Mouse (Mus musculus) kidney, embryonic 16.5 days (tissue): ENCODE measurements around the gene Mc1r. TPM values are rescaled to one million over a fixed set of nuclear protein-coding genes. Genes with fewer than 3 reads are reported as not detected.
"Not testable (repeated sequence)": the region's sequence is repeated elsewhere in the genome, so short reads cannot be mapped to it uniquely, and the experiment has no call there.

Source experiments
- ATAC-seq: fragments of 200-750 bp; cut with Nextera tagmentation; 2 replicates; pipeline ENCODE4 v1.8.0; 2017; ENCODE audit warnings: moderate TSS enrichment; ENCODE audit not compliant: low FRiP score, low TSS enrichment
- H3K27ac ChIP-seq: fragments of 300-500 bp; sonication (generic); 2 replicates; pipeline ENCODE4 v1.5.1; 2014; ENCODE audit warnings: low read length
- H3K27me3 ChIP-seq: fragments of 300-500 bp; sonication (generic); 2 replicates; pipeline ENCODE4 v1.6.1; 2014; ENCODE audit warnings: low read length, control low read depth, mixed read lengths; ENCODE audit not compliant: insufficient read depth
- H3K36me3 ChIP-seq: fragments of 300-500 bp; sonication (generic); 2 replicates; pipeline ENCODE4 v1.6.1; 2014; ENCODE audit warnings: low read length, control low read depth, mixed read lengths; ENCODE audit not compliant: insufficient read depth
- H3K4me1 ChIP-seq: fragments of 300-500 bp; sonication (generic); 2 replicates; pipeline ENCODE4 v1.6.1; 2014; ENCODE audit warnings: low read length, control low read depth, mixed read lengths; ENCODE audit not compliant: insufficient read depth
- H3K4me2 ChIP-seq: fragments of 300-500 bp; sonication (generic); replicated peaks from 2 replicates; pipeline ENCODE4 v1.6.1; 2014; ENCODE audit warnings: low read depth, low read length
- H3K4me3 ChIP-seq: fragments of 300-500 bp; sonication (generic); 2 replicates; pipeline ENCODE4 v1.5.1; 2014; ENCODE audit warnings: mild to moderate bottlenecking, low read length
- H3K9ac ChIP-seq: fragments of 300-500 bp; sonication (generic); replicated peaks from 2 replicates; pipeline ENCODE4 v1.6.1; 2014; ENCODE audit warnings: low read length
- H3K9me3 ChIP-seq: fragments of 300-500 bp; sonication (generic); 2 replicates; pipeline ENCODE4 v1.6.1; 2016; ENCODE audit warnings: low read length, control low read depth
- WGBS: fragments of 180-500 bp; shearing (Covaris S2); extraction: QIAGEN DNeasy Blood & Tissue Kit; methylation state at CpG from one replicate; pipeline ENCODE4 v1.1.7; 2014; 5-methylcytosine and 5-hydroxymethylcytosine counted together
- polyA plus RNA-seq: library from polyadenylated mRNA; unstranded; fragments of >200 nt; fragmentation: Nextera tagmentation; extraction: Ambion mirVana; gene quantifications from 2 replicates; pipeline ENCODE4 v1.2.1, GENCODE M21; 2015

Gene Mc1r
- polyA plus RNA-seq, 1 experiment from 2014 or later: not detected

- peaks cover 8% of the 10 kb centered on the region; the same call in 1 of the 2 replicates for H3K4me1 ChIP-seq
Measured at GRCm38 (mm10) chr8:123442871-123443575, 36.1 kb downstream of the Mc1r start.

GRCm38 (mm10) chr8:123443576-123443921 is 36.6 kb downstream of the Mc1r start:
- ATAC-seq: peak; percentile 13; the same call in 1 of the 2 replicates
- Histone ChIP-seq H3K9ac (peak overlapping the region; percentile 81), H3K36me3 (no peaks in the 10 kb centered on the region), H3K4me2 (peak overlapping the region; percentile 56), H3K9me3 (no peaks in the 10 kb centered on the region), H3K27ac (no peak overlapping the region; the same call in none of the 2 replicates), H3K27me3 (no peaks in the 10 kb centered on the region), H3K4me3 (peak overlapping the region; percentile 62), H3K4me1 (peaks cover 8% of the 10 kb centered on the region; the same call in 1 of the 2 replicates)
- 34% methylated on average over 4 of the region's 4 CpGs for WGBS

More at GRCm38 (mm10) chr8:123442871-123443575, 36.1 kb downstream of the Mc1r start:
- WGBS: under 1% methylated on average over 41 of the region's 41 CpGs
- Histone ChIP-seq H3K4me2 (peak overlapping the region; percentile 56), H3K9ac (peak overlapping the region; percentile 81), H3K27ac (peak overlapping the region; percentile 63), H3K36me3 (no peaks in the 10 kb centered on the region), H3K27me3 (no peaks in the 10 kb centered on the region), H3K4me3 (peak overlapping the region; percentile 62), H3K9me3 (no peaks in the 10 kb centered on the region)
- ATAC-seq: peak; percentile 95

GRCm38 (mm10) chr8:123444131-123444530 is 37.2 kb downstream of the Mc1r start:
- Histone ChIP-seq H3K27me3 (no peaks in the 10 kb centered on the region), H3K4me2 (peak overlapping the region; percentile 56; the same call in 1 of the 2 replicates), H3K27ac (no peak overlapping the region; the same call in 1 of the 2 replicates), H3K9me3 (no peaks in the 10 kb centered on the region), H3K9ac (peak overlapping the region; percentile 81), H3K4me1 (peaks cover 8% of the 10 kb centered on the region; the same call in 1 of the 2 replicates), H3K4me3 (no peak overlapping the region), H3K36me3 (no peaks in the 10 kb centered on the region)
- ATAC-seq: no peak
- 83% methylated on average over 6 of the region's 6 CpGs for WGBS

GRCm38 (mm10) chr8:123445981-123446380 is 39.1 kb downstream of the Mc1r start:
- Histone ChIP-seq H3K4me1 (peaks cover 8% of the 10 kb centered on the region; the same call in 1 of the 2 replicates), H3K36me3 (no peaks in the 10 kb centered on the region), H3K27ac (no peak overlapping the region), H3K9me3 (no peaks in the 10 kb centered on the region), H3K4me2 (no peak overlapping the region), H3K9ac (no peak overlapping the region), H3K4me3 (no peak overlapping the region), H3K27me3 (no peaks in the 10 kb centered on the region)
- ATAC-seq: no peak
- 85% methylated on average over 10 of the region's 10 CpGs for WGBS

- no peak overlapping the region for H3K27ac ChIP-seq
- 0 out of 2 replicates have a peak, but pooled peaks cover 2% of the 10 kb centered on the region for H3K36me3 ChIP-seq
- WGBS: 91% methylated on average over 6 of the region's 6 CpGs
- peaks cover 8% of the 10 kb centered on the region; the same call in 1 of the 2 replicates for H3K4me1 ChIP-seq
- no peaks in the 10 kb centered on the region for H3K27me3 ChIP-seq
- H3K4me3 ChIP-seq: no peak overlapping the region
- ATAC-seq: no peak
- H3K9me3 ChIP-seq: no peaks in the 10 kb centered on the region
- no peak overlapping the region for H3K9ac ChIP-seq
- H3K4me2 ChIP-seq: no peak overlapping the region
Measured at GRCm38 (mm10) chr8:123446799-123447198, 39.9 kb downstream of the Mc1r start.

GRCm38 (mm10) chr8:123450783-123451182 is 43.9 kb downstream of the Mc1r start:
- Histone ChIP-seq H3K4me2 (no peak overlapping the region), H3K9ac (no peak overlapping the region), H3K9me3 (no peaks in the 10 kb centered on the region), H3K4me1 (no peaks in the 10 kb centered on the region), H3K36me3 (peaks cover 28% of the 10 kb centered on the region), H3K27me3 (no peaks in the 10 kb centered on the region), H3K27ac (no peak overlapping the region), H3K4me3 (no peak overlapping the region)
- WGBS: 91% methylated on average over 5 of the region's 5 CpGs
- ATAC-seq: no peak

GRCm38 (mm10) chr8:123451747-123452146 is 44.8 kb downstream of the Mc1r start:
- not testable (repeated sequence) for ATAC-seq, H3K27ac ChIP-seq, H3K4me3 ChIP-seq, H3K4me1 ChIP-seq, H3K27me3 ChIP-seq, H3K4me2 ChIP-seq, H3K9me3 ChIP-seq, H3K9ac ChIP-seq
- 97% methylated on average over 12 of the region's 12 CpGs for WGBS
- peaks cover 34% of the 10 kb centered on the region for H3K36me3 ChIP-seq

GRCm38 (mm10) chr8:123452149-123452548 is 45.2 kb downstream of the Mc1r start:
- no peak overlapping the region for H3K4me3 ChIP-seq
- peaks cover 34% of the 10 kb centered on the region for H3K36me3 ChIP-seq
- H3K9ac ChIP-seq: no peak overlapping the region
- H3K9me3 ChIP-seq: no peaks in the 10 kb centered on the region
- no peaks in the 10 kb centered on the region for H3K4me1 ChIP-seq
- no peak overlapping the region for H3K4me2 ChIP-seq
- no peaks in the 10 kb centered on the region for H3K27me3 ChIP-seq
- no peak for ATAC-seq
- no peak overlapping the region for H3K27ac ChIP-seq
- 52% methylated on average over 4 of the region's 4 CpGs for WGBS

- Histone ChIP-seq H3K9me3 (no peaks in the 10 kb centered on the region), H3K4me3 (no peak overlapping the region), H3K4me2 (no peak overlapping the region), H3K36me3 (peaks cover 41% of the 10 kb centered on the region), H3K27me3 (no peaks in the 10 kb centered on the region), H3K27ac (no peak overlapping the region), H3K9ac (no peak overlapping the region), H3K4me1 (no peaks in the 10 kb centered on the region)
- WGBS: 75% methylated on average over 7 of the region's 7 CpGs
- ATAC-seq: no peak
Measured at GRCm38 (mm10) chr8:123453291-123453690, 46.4 kb downstream of the Mc1r start.

GRCm38 (mm10) chr8:123453951-123454350 is 47.0 kb downstream of the Mc1r start:
- Histone ChIP-seq H3K36me3 (peaks cover 47% of the 10 kb centered on the region), H3K4me1 (no peaks in the 10 kb centered on the region)

More at GRCm38 (mm10) chr8:123453951-123454350, 47.0 kb downstream of the Mc1r start:
- 85% methylated on average over 5 of the region's 5 CpGs for WGBS
- Histone ChIP-seq H3K9me3 (no peaks in the 10 kb centered on the region), H3K4me2 (no peak overlapping the region), H3K27me3 (no peaks in the 10 kb centered on the region), H3K9ac (no peak overlapping the region), H3K4me3 (no peak overlapping the region), H3K27ac (no peak overlapping the region)
- ATAC-seq: no peak
